Comparison of ENCODE assay signal across 8 mouse cellular contexts in genomic region chr5:64812124-64812982, GRCm38 (mm10). TPM values are rescaled to one million over a fixed set of nuclear protein-coding genes. Genes with fewer than 3 reads are reported as not detected.
A peak's percentile ranks its signal among the peaks of the same experiment; 100 is the strongest.
DNase-seq lines count a peak whose midpoint lies in the region; ATAC-seq and TF ChIP-seq lines count a peak whose summit lies in the region.

No protein-coding gene starts in this region.

- peak overlapping the region; percentile 3; the same call in 1 of the 2 replicates for H3K4me2 ChIP-seq in embryonic facial prominence, embryonic 11.5 days (ENCODE audit: low read depth, low read length)

- H3K9ac ChIP-seq in embryonic facial prominence, embryonic 11.5 days (replicated peaks; ENCODE audit: low read length), result peak overlapping the region; percentile 15; the same call in 1 of the 2 replicates

- no peak for ATAC-seq in embryonic facial prominence, embryonic 11.5 days (replicated peaks; ENCODE audit: insufficient number of reproducible peaks, low FRiP score, low TSS enrichment, low read depth)

- no peak for DNase-seq in layer of hippocampus, adult 2 months (ENCODE audit: low spot score in 2 of 2)
- DNase-seq in layer of hippocampus, postnatal 25 days (ENCODE audit: extremely low spot score in 1 of 2, low spot score in 1 of 2), result no peak
- DNase-seq in embryonic facial prominence, embryonic 11.5 days (ENCODE audit: low spot score), result peak; percentile 35
- peak; percentile 85 for DNase-seq in heart, embryonic 10.5 days (ENCODE audit: low spot score)
- peak; percentile 92 for DNase-seq in kidney, adult 9 months
- peak; percentile 96 for DNase-seq in lung, postnatal 10 days
- DNase-seq in ovary, postnatal 10 days (ENCODE audit: low spot score), result peak; percentile 67
- peak; percentile 93 to 95 for DNase-seq in urinary bladder, postnatal 36 days (ENCODE audit: low spot score in 2 of 2)

- H3K27me3 ChIP-seq in embryonic facial prominence, embryonic 11.5 days (ENCODE audit: control insufficient read depth, insufficient read depth, low read length), result no peaks in the 10 kb centered on the region
- H3K27me3 ChIP-seq in heart, embryonic 10.5 days (ENCODE audit: insufficient read depth, poor library complexity, severe bottlenecking), result no peaks in the 10 kb centered on the region

- peaks cover 26% of the 10 kb centered on the region for H3K4me1 ChIP-seq in embryonic facial prominence, embryonic 11.5 days (ENCODE audit: control insufficient read depth, insufficient read depth, low read length)
- H3K4me1 ChIP-seq in heart, embryonic 10.5 days, result peaks cover 84% of the 10 kb centered on the region

- H3K4me3 ChIP-seq in layer of hippocampus, adult 2 months, result peak overlapping the region; percentile 37
- no peak overlapping the region for H3K4me3 ChIP-seq in embryonic facial prominence, embryonic 11.5 days (ENCODE audit: low read depth, low read length)
- peak overlapping the region; percentile 44 for H3K4me3 ChIP-seq in heart, embryonic 10.5 days

- H3K36me3 ChIP-seq in embryonic facial prominence, embryonic 11.5 days (replicated peaks; ENCODE audit: control insufficient read depth, insufficient read depth, low read depth, low read length), result no peaks in the 10 kb centered on the region
- H3K36me3 ChIP-seq in heart, embryonic 10.5 days, result peaks cover 17% of the 10 kb centered on the region

- no peaks in the 10 kb centered on the region for H3K9me3 ChIP-seq in embryonic facial prominence, embryonic 11.5 days (replicated peaks; ENCODE audit: control insufficient read depth, low read length)
- no peaks in the 10 kb centered on the region for H3K9me3 ChIP-seq in heart, embryonic 10.5 days

- WGBS in embryonic facial prominence, embryonic 11.5 days, result 21% methylated on average over 22 of the region's 22 CpGs
- WGBS in heart, embryonic 10.5 days, result 18% methylated on average over 22 of the region's 22 CpGs

- H3K27ac ChIP-seq in layer of hippocampus, adult 2 months, result peak overlapping the region; percentile 91
- peak overlapping the region; percentile 30; the same call in 1 of the 2 replicates for H3K27ac ChIP-seq in embryonic facial prominence, embryonic 11.5 days (replicated peaks; ENCODE audit: low read depth, low read length)
- H3K27ac ChIP-seq in heart, embryonic 10.5 days, result peak overlapping the region; percentile 99

- no peak for TF ChIP-seq CTCF in layer of hippocampus, adult 2 months (conservative IDR thresholded peaks at IDR 0.05)

RNA-seq across cellular contexts. Expression of gene Klf3, which starts 9.2 kb away (rescaled TPM):
- 10 to 100 TPM; 55.0 to 55.2 TPM for total RNA-seq in layer of hippocampus, adult 2 months (2021)
- 10 to 100 TPM; 50.0 to 56.1 TPM for total RNA-seq in layer of hippocampus, postnatal 25 days (2021)
- polyA plus RNA-seq in embryonic facial prominence, embryonic 11.5 days (2014; fragmentation: Nextera tagmentation; extraction: Ambion mirVana), result 31.5 and 34.6 TPM in 2 replicates
- polyA plus RNA-seq in heart, embryonic 10.5 days (2016; fragmentation: Nextera tagmentation; extraction: Ambion mirVana), result 49.6 and 61.8 TPM in 2 replicates

Comparison
In these comparisons a context has a peak if more than half of its experiments do, and no peak if none do; other contexts are left out.
1. DNase-seq: peak in embryonic facial prominence, embryonic 11.5 days (single experiment), heart, embryonic 10.5 days (single experiment), kidney, adult 9 months (single experiment), lung, postnatal 10 days (single experiment), ovary, postnatal 10 days (single experiment) and urinary bladder, postnatal 36 days (2 of 2); none in layer of hippocampus, adult 2 months (0 of 2) and layer of hippocampus, postnatal 25 days (0 of 2).
2. H3K27ac ChIP-seq: peak in every context shown above with its lines; median percentile 99 in heart, embryonic 10.5 days; 91 in layer of hippocampus, adult 2 months; 30 in embryonic facial prominence, embryonic 11.5 days.